Mouse (Mus musculus) testis, postnatal 14 days (tissue): ENCODE data around the gene Samd8.
A peak's percentile ranks its signal among the peaks of the same experiment; 100 is the strongest.

Source experiments
- DNase-seq: peaks from one replicate; pipeline ENCODE4 v3.0.0; 2021; ENCODE audit warnings: low spot score

The Samd8 gene

GRCm38 (mm10) chr14:21792250-21792649 is 41.9 kb downstream of the Samd8 start:
- no peak for DNase-seq

DNA sequence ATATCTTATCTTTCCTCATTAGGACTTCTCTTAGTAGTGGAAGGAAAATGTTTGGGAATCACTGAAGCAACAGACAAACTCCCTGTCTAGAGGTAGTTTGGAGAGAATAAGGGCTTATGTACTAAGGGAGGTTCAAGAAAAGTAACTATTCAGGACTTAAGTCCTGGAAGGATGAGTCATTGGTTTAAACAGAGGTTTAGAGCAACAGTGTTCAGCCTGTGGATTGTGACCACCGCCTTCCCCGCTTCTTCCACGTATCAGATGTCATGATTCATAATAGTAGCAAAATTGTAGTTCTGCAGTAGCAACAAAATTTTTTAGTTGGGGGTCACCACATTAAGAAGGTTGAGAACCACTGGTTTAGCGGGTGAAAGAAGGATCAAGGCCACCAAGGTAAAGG is 50.3 kb downstream of the Samd8 start:
- DNase-seq = no peak

- DNase-seq = no peak
Observed at GRCm38 (mm10) chr14:21801624-21802023, 51.3 kb downstream of the Samd8 start.

DNA sequence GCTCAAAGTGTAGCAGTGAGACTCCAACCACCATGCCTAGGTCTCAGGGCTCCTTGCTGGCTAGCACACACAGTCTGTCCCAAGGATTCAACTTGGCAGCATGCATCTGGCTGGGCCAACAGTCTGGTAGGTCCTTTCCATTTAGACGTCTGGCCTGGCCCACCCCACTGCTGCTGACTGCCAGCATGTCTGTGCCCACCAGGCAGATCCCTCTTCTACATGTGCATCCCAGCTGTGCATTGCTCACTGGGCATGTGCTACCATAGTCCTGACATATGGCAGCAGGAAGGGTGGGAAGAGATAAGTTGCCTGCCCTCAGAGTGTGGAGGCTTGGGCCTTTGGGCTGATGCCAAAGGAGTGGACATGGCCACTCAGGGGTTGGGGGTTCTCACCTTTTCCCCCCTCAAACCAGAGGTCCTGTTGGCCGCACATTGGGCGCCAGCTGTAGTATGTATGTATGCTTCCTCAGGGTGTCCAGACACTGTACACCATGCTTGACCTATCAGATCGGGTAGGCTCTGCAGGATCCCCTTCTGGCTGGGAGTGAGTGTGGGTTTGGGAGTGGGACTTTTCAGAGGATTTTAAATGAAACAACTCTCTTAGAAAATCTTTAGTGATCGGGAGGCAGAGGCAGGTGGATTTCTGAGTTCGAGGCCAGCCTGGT is 52.3 kb downstream of the Samd8 start:
- DNase-seq = no peak

DNA sequence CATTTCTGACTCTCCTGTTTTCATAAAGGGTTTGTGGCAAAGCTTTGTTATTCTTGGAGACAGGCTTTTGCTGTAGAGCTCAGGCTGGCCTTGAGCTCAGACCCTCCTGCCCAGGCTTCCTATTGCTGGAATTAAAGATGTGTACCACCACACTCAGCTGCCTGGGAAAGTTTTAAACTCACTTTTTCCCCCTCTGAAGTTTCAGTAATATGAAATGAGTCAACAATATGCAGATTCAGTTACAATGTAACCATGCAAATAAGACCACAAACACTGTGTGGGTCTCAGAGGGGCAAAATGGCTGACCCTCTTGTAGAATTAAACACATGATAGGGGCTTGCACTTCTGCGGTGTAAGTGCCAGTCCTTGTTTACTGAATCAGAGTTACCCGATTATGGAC is 55.9 kb downstream of the Samd8 start:
- no peak for DNase-seq

GRCm38 (mm10) chr14:21806631-21807160 is 56.4 kb downstream of the Samd8 start:
- DNase-seq = no peak

DNA sequence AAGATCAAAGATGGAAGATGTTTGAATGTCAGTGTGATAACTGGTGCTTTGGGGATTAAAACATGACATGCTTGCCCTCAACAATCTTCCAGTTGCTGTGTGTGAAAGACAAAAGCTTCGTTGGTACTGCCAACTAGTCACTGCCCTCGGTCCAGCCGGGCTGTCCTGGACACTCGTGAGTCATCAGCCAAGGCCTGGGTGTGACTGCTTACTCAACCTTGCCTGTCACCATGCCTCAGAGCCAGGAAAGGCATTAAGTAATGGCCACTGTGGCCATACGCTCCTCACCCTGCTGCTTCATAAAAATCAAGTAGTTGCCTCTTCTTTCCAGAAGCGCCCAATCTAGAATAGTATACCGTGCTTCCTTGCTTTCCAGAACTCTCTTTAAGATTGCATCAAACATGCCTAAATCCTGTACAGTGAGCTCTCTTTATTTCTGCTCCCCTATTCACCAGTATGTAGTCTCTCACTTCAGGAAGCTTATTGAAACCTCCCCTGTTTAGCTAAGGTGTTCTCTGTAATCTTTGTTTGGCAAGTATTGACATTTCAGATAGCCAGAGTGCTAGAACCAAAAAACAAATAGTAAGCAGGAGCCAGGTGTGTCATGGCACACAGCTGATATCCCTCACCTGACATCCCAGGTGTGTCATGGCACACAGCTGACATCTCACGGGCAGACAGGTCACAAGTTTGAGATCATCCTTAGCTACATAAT is 58.0 kb downstream of the Samd8 start:
- DNase-seq = no peak

DNA sequence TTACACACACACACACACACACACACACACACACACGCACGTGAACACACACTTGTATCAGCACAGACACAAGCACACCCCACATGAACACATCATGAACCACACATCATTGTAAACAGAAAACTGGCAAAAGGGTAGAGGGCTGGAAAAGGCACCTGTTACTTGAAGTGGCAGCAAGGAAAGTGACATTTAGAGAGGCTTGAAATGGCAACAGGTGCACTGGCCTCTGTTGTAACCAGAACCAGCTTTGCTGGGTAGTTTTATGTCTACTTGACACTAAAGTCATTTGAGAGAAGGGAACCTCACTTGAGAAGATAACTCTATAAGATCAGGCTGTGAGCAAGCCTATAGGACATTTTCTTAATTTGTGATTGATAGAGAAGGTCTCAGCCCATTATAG is 59.1 kb downstream of the Samd8 start:
- DNase-seq = no peak

GRCm38 (mm10) chr14:21811301-21811700 is 61.0 kb downstream of the Samd8 start:
- no peak for DNase-seq

- no peak for DNase-seq
Observed at GRCm38 (mm10) chr14:21811744-21812393, 61.5 kb downstream of the Samd8 start.

- DNase-seq = no peak
Observed at GRCm38 (mm10) chr14:21812590-21813162, 62.3 kb downstream of the Samd8 start.

DNA sequence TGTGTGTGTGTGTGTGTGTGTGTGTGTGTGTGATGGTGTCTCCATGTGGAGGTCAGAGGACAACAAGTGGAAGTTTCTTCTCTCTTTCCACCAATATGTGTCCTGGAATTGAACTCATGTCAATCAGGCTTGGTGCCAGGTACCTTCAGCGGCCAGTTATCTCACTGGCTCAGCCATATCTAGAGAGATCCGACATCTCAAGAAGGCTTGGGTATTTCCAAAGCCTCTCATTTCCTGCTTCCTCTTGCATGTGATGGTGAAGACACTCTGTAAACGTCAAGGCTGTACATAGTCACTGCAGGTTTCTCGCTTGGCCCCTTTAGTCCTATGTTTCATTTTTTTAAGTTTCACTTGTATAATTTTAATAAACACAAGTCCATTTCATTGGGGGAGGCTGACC is 62.9 kb downstream of the Samd8 start:
- DNase-seq = no peak

DNA sequence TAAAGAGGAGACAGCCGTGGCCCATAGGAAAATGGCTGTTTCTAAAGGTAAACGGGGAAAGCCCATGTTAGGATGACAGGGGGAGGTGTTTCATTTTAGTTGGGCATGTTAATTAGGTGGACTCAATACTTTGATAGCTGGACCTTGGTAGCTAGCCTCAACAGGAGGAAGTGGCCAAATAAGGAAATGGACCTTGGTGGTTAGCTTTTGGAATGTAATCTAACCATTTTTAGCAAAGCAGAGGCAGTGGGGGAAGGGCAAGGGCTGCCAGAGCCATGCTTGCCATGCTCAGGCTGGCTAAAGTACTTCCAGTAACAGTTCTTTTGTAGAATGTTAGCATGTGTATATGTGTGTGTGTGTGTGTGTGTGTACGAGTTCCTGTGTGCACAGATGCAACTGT is 63.5 kb downstream of the Samd8 start:
- DNase-seq = no peak

DNA sequence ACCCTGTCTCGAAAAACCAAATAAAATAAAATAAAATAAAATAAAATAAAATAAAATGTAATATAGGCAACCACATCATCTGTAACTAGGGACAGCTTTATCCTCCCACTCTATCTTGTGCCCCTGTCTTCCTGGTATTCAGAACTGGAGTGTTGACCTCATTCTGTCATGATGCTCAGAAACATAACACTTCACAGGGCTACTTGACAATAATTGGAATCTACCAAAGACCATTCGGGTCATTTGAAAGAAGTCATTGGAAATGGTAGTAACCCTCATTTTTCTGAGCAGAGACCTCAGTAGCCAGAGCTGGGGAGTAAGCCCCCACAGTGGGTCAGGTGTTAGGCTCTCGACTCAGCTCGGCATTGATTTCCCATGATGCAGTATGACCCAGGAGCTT is 64.3 kb downstream of the Samd8 start:
- DNase-seq = no peak

GRCm38 (mm10) chr14:21816255-21816654 is 65.9 kb downstream of the Samd8 start:
- no peak for DNase-seq

DNA sequence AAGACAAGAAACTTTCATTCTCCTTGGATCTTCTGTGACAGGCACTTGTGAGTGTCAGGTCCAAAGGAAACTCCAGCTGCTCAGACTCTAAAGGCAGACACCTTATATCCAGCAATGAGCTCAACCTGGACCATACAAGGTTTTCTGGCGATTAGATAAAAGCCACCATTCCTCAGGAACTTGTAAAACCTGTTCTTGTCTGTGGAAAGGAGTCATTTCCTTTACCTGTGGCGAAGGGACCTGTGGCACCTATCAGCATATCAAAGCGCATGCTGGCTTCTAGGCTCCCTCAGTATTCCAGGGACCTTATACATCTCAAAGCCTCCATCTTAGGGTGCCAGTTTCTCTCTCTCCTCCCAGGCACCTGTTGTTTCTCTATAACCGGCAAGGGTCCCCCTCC is 67.1 kb downstream of the Samd8 start:
- no peak for DNase-seq

- no peak for DNase-seq
Observed at GRCm38 (mm10) chr14:21820880-21821505, 70.7 kb downstream of the Samd8 start.

DNA sequence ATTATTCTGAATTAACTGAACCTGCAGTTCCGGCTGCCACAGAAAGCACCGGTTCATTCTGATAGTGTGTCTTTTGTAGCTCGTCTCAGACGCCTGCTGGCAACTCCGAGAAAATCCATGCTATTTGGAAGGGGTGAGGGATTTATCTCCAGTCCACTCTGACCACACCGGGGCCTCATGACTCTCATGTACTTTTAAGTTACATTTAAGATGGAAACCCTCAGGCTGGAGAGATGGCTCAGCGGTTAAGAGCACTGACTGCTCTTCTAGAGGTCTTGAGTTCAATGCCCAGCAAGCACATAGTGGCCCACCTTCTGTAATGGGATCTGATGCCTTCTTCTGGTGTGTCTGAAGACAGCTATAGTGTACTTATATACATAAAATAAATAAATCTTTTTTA is 72.0 kb downstream of the Samd8 start:
- DNase-seq = no peak

- peak; percentile 86 for DNase-seq
Observed at GRCm38 (mm10) chr14:21822795-21823374, 72.6 kb downstream of the Samd8 start.

DNA sequence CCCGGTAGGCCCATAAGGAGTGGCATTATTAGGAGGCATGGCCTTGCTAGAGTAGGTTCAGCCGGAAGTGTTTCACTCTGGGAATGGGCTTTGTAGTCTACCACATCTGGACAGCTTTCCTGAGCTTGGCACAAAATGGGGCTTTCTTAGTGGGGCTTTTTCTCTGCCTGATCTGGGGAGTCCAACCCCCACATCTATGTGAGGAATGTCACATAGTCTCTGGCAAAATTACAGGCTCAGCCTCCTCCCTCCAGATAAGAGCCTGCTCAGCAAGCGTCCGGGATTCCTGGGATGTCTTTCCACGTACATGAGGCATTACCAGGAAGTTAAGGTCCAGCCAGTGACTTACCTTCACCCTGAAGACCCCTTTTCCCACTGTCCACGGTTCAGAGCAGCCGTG is 73.6 kb downstream of the Samd8 start:
- DNase-seq = no peak

DNA sequence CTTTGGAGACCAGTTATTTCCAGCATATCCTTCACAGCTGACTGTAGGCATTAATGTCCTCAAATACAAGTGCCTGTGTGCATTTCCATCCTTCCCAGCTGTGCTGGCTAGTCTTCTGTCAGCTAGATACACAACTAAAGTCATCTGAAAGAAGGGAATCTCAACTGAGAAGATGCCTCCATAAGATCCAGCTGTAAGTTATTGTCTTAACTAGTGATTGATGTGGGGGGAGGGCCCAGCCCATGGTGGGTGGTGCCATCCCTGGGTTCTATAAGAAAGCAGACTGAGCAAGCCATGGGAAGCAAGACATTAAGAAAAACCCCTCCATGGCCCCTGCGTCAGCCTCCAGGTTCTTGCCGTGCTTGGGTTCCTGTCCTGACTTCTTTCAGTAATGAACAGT is 74.6 kb downstream of the Samd8 start, which contains the start of gene Vdac2:
Gene Vdac2 (plus strand): TSS at position 301 of the 400 bp plus-strand sequence.
- DNase-seq = no peak
